Mouse (Mus musculus) ES-E14 (cell line): ENCODE data around the gene Vwf. TPM values are rescaled to one million over a fixed set of nuclear protein-coding genes. Genes with fewer than 3 reads are reported as not detected.

ENCODE experiments used
- DNase-seq: peaks from one replicate; pipeline ENCODE4 v3.0.0-alpha.2; 2013; ENCODE audit warnings: low read depth, low spot score
- H3K27ac ChIP-seq: 2 replicates; pipeline ENCODE4 v1.5.1; 2012; ENCODE audit warnings: low read depth, mild to moderate bottlenecking, low read length, moderate library complexity, mixed read lengths; ENCODE audit not compliant: poor library complexity, insufficient read depth, severe bottlenecking
- H3K36me3 ChIP-seq: 2 replicates; pipeline ENCODE4 v1.6.1; 2012; ENCODE audit warnings: mild to moderate bottlenecking, low read length, moderate library complexity, mixed read lengths; ENCODE audit not compliant: control insufficient read depth, poor library complexity, insufficient read depth, severe bottlenecking
- H3K4me1 ChIP-seq, 2 experiments: fragments of 150-350 bp in 1 of 2; sonication (generic) in 1 of 2; 2 replicates each; pipeline ENCODE4 v1.6.1; 2012; ENCODE audit warnings: low read length in 2 of 2, mild to moderate bottlenecking in 1 of 2, mixed read lengths in 1 of 2; ENCODE audit not compliant: control insufficient read depth in 2 of 2, insufficient read depth in 2 of 2, poor library complexity in 1 of 2
- H3K4me3 ChIP-seq, 2 experiments: fragments of 150-350 bp in 1 of 2; sonication (generic) in 1 of 2; 2 replicates each; pipeline ENCODE4 v1.5.1; 2012; ENCODE audit warnings: low read length in 2 of 2, low read depth in 1 of 2, mild to moderate bottlenecking in 1 of 2, mixed read lengths in 1 of 2; ENCODE audit not compliant: insufficient read depth in 1 of 2, poor library complexity in 1 of 2, severe bottlenecking in 1 of 2
- H3K9ac ChIP-seq: 2 replicates; pipeline ENCODE4 v1.6.1; 2012; ENCODE audit warnings: low read depth, mild to moderate bottlenecking, low read length, mixed read lengths; ENCODE audit not compliant: poor library complexity, insufficient read depth, severe bottlenecking
- H3K9me3 ChIP-seq: fragments of 150-350 bp; sonication (generic); 2 replicates; pipeline ENCODE4 v1.6.1; 2012; ENCODE audit warnings: low read depth, mild to moderate bottlenecking, low read length; ENCODE audit not compliant: control insufficient read depth, insufficient read depth
- CHD2 ChIP-seq: IDR thresholded peaks from 2 replicates; pipeline ENCODE4 v1.6.1; 2014; ENCODE audit warnings: mild to moderate bottlenecking, low read depth, low read length, inconsistent platforms
- HCFC1 ChIP-seq: IDR thresholded peaks from 2 replicates; pipeline ENCODE4 v1.6.1; 2012; ENCODE audit warnings: low read length, inconsistent platforms, borderline replicate concordance; ENCODE audit not compliant: insufficient read depth
- MAFK ChIP-seq: IDR thresholded peaks from 2 replicates; pipeline ENCODE4 v1.6.1; 2014; ENCODE audit warnings: mild to moderate bottlenecking, low read depth, low read length, inconsistent platforms; ENCODE audit not compliant: insufficient read depth
- ZC3H11A ChIP-seq: IDR thresholded peaks from 2 replicates; pipeline ENCODE4 v1.6.1; 2012; ENCODE audit warnings: low read depth, mild to moderate bottlenecking, inconsistent platforms, low read length, borderline replicate concordance
- ZNF384 ChIP-seq: IDR thresholded peaks from 2 replicates; pipeline ENCODE4 v1.6.1; 2012; ENCODE audit warnings: low read depth, low read length, inconsistent platforms
- in situ Hi-C, 2 experiments: fragments of 600-800 bp; cut with MboI; formaldehyde crosslinking; loops; one replicate each; pipeline ENCODE4 v1.15.1; 2025; ENCODE audit warnings: low sequenced_read_pairs in 2 of 2, inconsistent platforms in 1 of 2; ENCODE audit not compliant: unreplicated experiment in 2 of 2
- total RNA-seq: library from RNA; depleted of rRNA; stranded (reverse); fragments of 300-350 nt; gene quantifications from 2 replicates; pipeline ENCODE4 v1.2.3, GENCODE M21; 2012

The Vwf gene
- total RNA-seq, 1 experiment = 3.0 TPM

- no peak for TF ChIP-seq CHD2
- TF ChIP-seq ZC3H11A = no peak
- TF ChIP-seq HCFC1 = no peak
- no peak for TF ChIP-seq MAFK
- TF ChIP-seq ZNF384 = no peak
- no peaks in the 10 kb centered on the region for H3K9me3 ChIP-seq
- H3K9ac ChIP-seq = no peak overlapping the region
- no peaks in the 10 kb centered on the region for H3K36me3 ChIP-seq
- in situ Hi-C loops = no loop called here
- H3K4me1 ChIP-seq = no peaks in the 10 kb centered on the region
- no peak for DNase-seq
- H3K4me3 ChIP-seq = no peak overlapping the region
- no peak overlapping the region for H3K27ac ChIP-seq
Observed at GRCm38 (mm10) chr6:125651335-125651734, 104.8 kb downstream of the Vwf start.

- no peaks in the 10 kb centered on the region for H3K9me3 ChIP-seq
- no peak overlapping the region for H3K4me3 ChIP-seq
- no peak for DNase-seq
- H3K4me1 ChIP-seq = no peaks in the 10 kb centered on the region
- no peak for TF ChIP-seq MAFK
- no peak for TF ChIP-seq ZC3H11A
- TF ChIP-seq HCFC1 = no peak
- no peak for TF ChIP-seq CHD2
- TF ChIP-seq ZNF384 = no peak
- H3K36me3 ChIP-seq = no peaks in the 10 kb centered on the region
- no peak overlapping the region for H3K27ac ChIP-seq
- no peak overlapping the region for H3K9ac ChIP-seq
- in situ Hi-C loops = no loop called here
Observed at GRCm38 (mm10) chr6:125653416-125653815, 106.8 kb downstream of the Vwf start.

GRCm38 (mm10) chr6:125656921-125657320, 110.3 kb downstream of the Vwf start:
- no peak overlapping the region for H3K4me3 ChIP-seq
- H3K36me3 ChIP-seq = no peaks in the 10 kb centered on the region
- in situ Hi-C loops = no loop called here
- DNase-seq = no peak
- no peak overlapping the region for H3K27ac ChIP-seq
- no peaks in the 10 kb centered on the region for H3K4me1 ChIP-seq
- no peak overlapping the region for H3K9ac ChIP-seq
- no peaks in the 10 kb centered on the region for H3K9me3 ChIP-seq
- TF ChIP-seq ZNF384 (no peak), MAFK (no peak), ZC3H11A (no peak), HCFC1 (no peak), CHD2 (no peak)

- no peak for DNase-seq
- no peaks in the 10 kb centered on the region for H3K4me1 ChIP-seq
- no peak overlapping the region for H3K4me3 ChIP-seq
- in situ Hi-C loops = no loop called here
- H3K27ac ChIP-seq = no peak overlapping the region
- H3K9ac ChIP-seq = no peak overlapping the region
- no peaks in the 10 kb centered on the region for H3K36me3 ChIP-seq
- no peak for TF ChIP-seq ZNF384
- no peak for TF ChIP-seq HCFC1
- TF ChIP-seq CHD2 = no peak
- TF ChIP-seq MAFK = no peak
- no peak for TF ChIP-seq ZC3H11A
- H3K9me3 ChIP-seq = no peaks in the 10 kb centered on the region
Observed at GRCm38 (mm10) chr6:125657966-125658365, 111.4 kb downstream of the Vwf start.
